Mouse (Mus musculus) leukemia stem cell, adult 10-12 weeks (primary cell): ENCODE measurements around the gene Nxt1. TPM values are rescaled to one million over a fixed set of nuclear protein-coding genes. Genes with fewer than 3 reads are reported as not detected.

Experiments used
- polyA plus RNA-seq: library from polyadenylated mRNA; stranded (reverse); fragments of >175 nt; gene quantifications from 2 replicates; pipeline ENCODE4 v1.2.3, GENCODE M21; 2012; ENCODE audit warnings: low replicate concordance

Nxt1 gene
- polyA plus RNA-seq = 17.3 and 17.4 TPM in 2 replicates

GRCm38 (mm10) chr2:148672199-148673096, at the start of gene Nxt1:
Nxt1 (plus strand) TSS chr2:148672601.

GRCm38 (mm10) chr2:148680775-148681291, 8.4 kb downstream of the Nxt1 start, which contains the start of gene Gzf1:
Gzf1 (plus strand) TSS chr2:148681023.

Other genes starting within 250 kb of the Nxt1 start
- 0.24 and 1.0 TPM in 2 replicates for gene Cd93, start 229.0 kb upstream of the Nxt1 start, polyA plus RNA-seq
- gene Gzf1, start 8.4 kb downstream of the Nxt1 start, polyA plus RNA-seq = 8.1 and 11.0 TPM in 2 replicates
- not detected in 2 replicates for gene Napb, start 59.9 kb downstream of the Nxt1 start, polyA plus RNA-seq
- gene Cstl1, start 77.8 kb downstream of the Nxt1 start, polyA plus RNA-seq = not detected in 2 replicates
- not detected in 2 replicates for gene Cst11, start 98.9 kb downstream of the Nxt1 start, polyA plus RNA-seq
- not detected in 2 replicates for gene 8030411F24Rik, start 109.4 kb downstream of the Nxt1 start, polyA plus RNA-seq
- not detected in 2 replicates for gene Cst12, start 116.8 kb downstream of the Nxt1 start, polyA plus RNA-seq
- gene Cst8, start 126.2 kb downstream of the Nxt1 start, polyA plus RNA-seq = not detected in 2 replicates
- not detected in 2 replicates for gene Cst13, start 147.5 kb downstream of the Nxt1 start, polyA plus RNA-seq
- not detected in 2 replicates for gene Cst9, start 162.5 kb downstream of the Nxt1 start, polyA plus RNA-seq
- not detected in 2 replicates for gene 9230104L09Rik, start 192.4 kb downstream of the Nxt1 start, polyA plus RNA-seq
- gene Cst3, start 203.1 kb downstream of the Nxt1 start, polyA plus RNA-seq = 182 and 224 TPM in 2 replicates